Mouse (Mus musculus): ENCODE results near the gene Xpo5. TPM values are rescaled to one million over a fixed set of nuclear protein-coding genes. Genes with fewer than 3 reads are reported as not detected.

The Xpo5 gene
- total and polyA plus RNA-seq, 3 experiments = 44.7 to 56.3 (median 55.1) TPM

GRCm38 (mm10) chr17:46182273-46182672 lies 20.3 kb upstream of the Xpo5 start:
- Histone ChIP-seq H3K9ac (ENCODE audit: insufficient read depth, low read depth) (no peak overlapping the region), H3K9me3 (replicated peaks; ENCODE audit: low read length) (no peaks in the 10 kb centered on the region), H3K27ac (ENCODE audit: insufficient read depth, low read depth) (no peak overlapping the region), H3K4me2 (ENCODE audit: insufficient read depth, low read depth, poor library complexity, severe bottlenecking) (no peak overlapping the region), H3K27me3 (replicated peaks) (no peaks in the 10 kb centered on the region), H3K79me2 (replicated peaks; ENCODE audit: control insufficient read depth, extremely low read depth, insufficient read depth, poor library complexity, severe bottlenecking) (no peaks in the 10 kb centered on the region), H3K4me1 (ENCODE audit: control insufficient read depth in 1 of 2, insufficient read depth in 2 of 2) (no peaks in the 10 kb centered on the region), H3K4me3 (replicated peaks in 1 of 3; ENCODE audit: low read depth in 2 of 3, low read length in 2 of 3, poor library complexity in 1 of 3) (no peak overlapping the region), H3K36me3 (replicated peaks in 1 of 2; ENCODE audit: control insufficient read depth in 1 of 2, insufficient read depth in 1 of 2, low read length in 1 of 2) (peaks cover 63 to 89% of the 10 kb centered on the region in 2 experiments)
- DNase-seq (ENCODE audit: extremely low read depth) = no peak
- in situ Hi-C loops (cut with MboI; ENCODE audit: low pct_ligation_motif_present, low pct_unique_long_range_greater_than_20kb, low sequenced_read_pairs) = no loop called here
- dilution Hi-C loops (cut with MboI; ENCODE audit: extremely low pct_ligation_motif_present, extremely low pct_unique_long_range_greater_than_20kb, low sequenced_read_pairs) = no loop called here
- TF ChIP-seq USF2 (conservative IDR thresholded peaks at IDR 0.05; ENCODE audit: low read depth, low read length) (no peak), CTCF (conservative IDR thresholded peaks at IDR 0.05 in 1 of 2, IDR thresholded peaks at IDR 0.05 in 1 of 2; ENCODE audit: low read depth in 2 of 2, low read length in 2 of 2) (peak in 1 of 2 experiments; percentile 40; a peak in 2 of 4 replicates), CHD1 (IDR thresholded peaks at IDR 0.05; ENCODE audit: low read depth, low read length) (no peak), TCF12 (IDR thresholded peaks at IDR 0.05; ENCODE audit: low read depth, low read length) (no peak), BHLHE40 (IDR thresholded peaks at IDR 0.05; ENCODE audit: low read depth, low read length) (no peak), IRF4 (IDR thresholded peaks at IDR 0.05; ENCODE audit: low read depth, low read length) (no peak), ELF1 (IDR thresholded peaks at IDR 0.05; ENCODE audit: low read depth, low read length) (no peak), POLR2AphosphoS2 (IDR thresholded peaks at IDR 0.05; ENCODE audit: low read depth, low read length) (no peak), EP300 (IDR thresholded peaks at IDR 0.05; ENCODE audit: low read length) (no peak), RAD21 (IDR thresholded peaks at IDR 0.05; ENCODE audit: low read depth, low read length) (peak; percentile 22), RCOR1 (conservative IDR thresholded peaks at IDR 0.05; ENCODE audit: low read depth, low read length) (no peak), MAX (IDR thresholded peaks at IDR 0.05; ENCODE audit: low read length) (no peak), JUN (IDR thresholded peaks at IDR 0.05; ENCODE audit: insufficient read depth, low read depth, low read length) (no peak), MAZ (IDR thresholded peaks at IDR 0.05; ENCODE audit: low read depth, low read length) (no peak)

- TF ChIP-seq TCF12 (IDR thresholded peaks at IDR 0.05; ENCODE audit: low read depth, low read length) = no peak
- TF ChIP-seq E2F4 (IDR thresholded peaks at IDR 0.05; ENCODE audit: insufficient replicate concordance, low read depth, low read length) = no peak
- TF ChIP-seq MAFK (IDR thresholded peaks at IDR 0.05; ENCODE audit: insufficient replicate concordance, low read length) = no peak
- H3K9me3 ChIP-seq (replicated peaks; ENCODE audit: low read length) = no peaks in the 10 kb centered on the region
- H3K79me2 ChIP-seq (replicated peaks; ENCODE audit: control insufficient read depth, extremely low read depth, insufficient read depth, poor library complexity, severe bottlenecking) = no peaks in the 10 kb centered on the region
- H3K27ac ChIP-seq (ENCODE audit: insufficient read depth, low read depth) = no peak overlapping the region
- H3K4me2 ChIP-seq (ENCODE audit: insufficient read depth, low read depth, poor library complexity, severe bottlenecking) = no peak overlapping the region
- dilution Hi-C loops (cut with MboI; ENCODE audit: extremely low pct_ligation_motif_present, extremely low pct_unique_long_range_greater_than_20kb, low sequenced_read_pairs) = no loop called here
- peaks cover 61 to 85% of the 10 kb centered on the region in 2 experiments for H3K36me3 ChIP-seq (replicated peaks in 1 of 2; ENCODE audit: control insufficient read depth in 1 of 2, insufficient read depth in 1 of 2, low read length in 1 of 2)
- H3K27me3 ChIP-seq (replicated peaks) = no peaks in the 10 kb centered on the region
- no peak for DNase-seq (ENCODE audit: extremely low read depth)
- H3K4me1 ChIP-seq (ENCODE audit: control insufficient read depth in 1 of 2, insufficient read depth in 2 of 2) = no peaks in the 10 kb centered on the region
- in situ Hi-C loops (cut with MboI; ENCODE audit: low pct_ligation_motif_present, low pct_unique_long_range_greater_than_20kb, low sequenced_read_pairs) = no loop called here
- H3K9ac ChIP-seq (ENCODE audit: insufficient read depth, low read depth) = no peak overlapping the region
- no peak overlapping the region for H3K4me3 ChIP-seq (replicated peaks in 1 of 3; ENCODE audit: low read depth in 2 of 3, low read length in 2 of 3, poor library complexity in 1 of 3)
These were observed 13.8 kb upstream of the Xpo5 start for GRCm38 (mm10) chr17:46188829-46189228.

Data from CH12.LX (cell line).